Mouse (Mus musculus) heart, embryonic 12.5 days (tissue): ENCODE data around the gene Sik3. TPM values are rescaled to one million over a fixed set of nuclear protein-coding genes. Genes with fewer than 3 reads are reported as not detected.
A peak's percentile ranks its signal among the peaks of the same experiment; 100 is the strongest.

Experiments used
- ATAC-seq: fragments of 200-750 bp; cut with Nextera tagmentation; 2 replicates; pipeline ENCODE4 v1.8.0; 2017; ENCODE audit warnings: moderate TSS enrichment, moderate library complexity; ENCODE audit not compliant: insufficient number of reproducible peaks, low FRiP score
- H3K27ac ChIP-seq: fragments of 300-500 bp; sonication (generic); 2 replicates; pipeline ENCODE4 v1.5.1; 2016; ENCODE audit warnings: mild to moderate bottlenecking, moderate library complexity; ENCODE audit not compliant: poor library complexity, severe bottlenecking
- H3K27me3 ChIP-seq: fragments of 300-500 bp; sonication (generic); replicated peaks from 2 replicates; pipeline ENCODE4 v1.6.1; 2016; ENCODE audit warnings: mild to moderate bottlenecking, moderate library complexity
- H3K36me3 ChIP-seq: fragments of 300-500 bp; sonication (generic); 2 replicates; pipeline ENCODE4 v1.6.1; 2016; ENCODE audit warnings: mild to moderate bottlenecking, moderate library complexity
- H3K4me1 ChIP-seq: fragments of 300-500 bp; sonication (generic); replicated peaks from 2 replicates; pipeline ENCODE4 v1.6.1; 2016; ENCODE audit warnings: mild to moderate bottlenecking
- H3K4me2 ChIP-seq: fragments of 300-500 bp; sonication (generic); 2 replicates; pipeline ENCODE4 v1.6.1; 2016; ENCODE audit warnings: mild to moderate bottlenecking, moderate library complexity
- H3K4me3 ChIP-seq: fragments of 300-500 bp; sonication (generic); 2 replicates; pipeline ENCODE4 v1.5.1; 2016; ENCODE audit warnings: mild to moderate bottlenecking
- H3K9ac ChIP-seq: fragments of 300-500 bp; sonication (generic); 2 replicates; pipeline ENCODE4 v1.6.1; 2016; ENCODE audit warnings: mild to moderate bottlenecking, moderate library complexity
- H3K9me3 ChIP-seq: fragments of 300-500 bp; sonication (generic); replicated peaks from 2 replicates; pipeline ENCODE4 v1.6.1; 2016; ENCODE audit warnings: mild to moderate bottlenecking, moderate library complexity
- WGBS: fragments of 180-500 bp; shearing (Covaris S2); methylation state at CpG from one replicate; pipeline ENCODE4 v1.1.7; 2016; 5-methylcytosine and 5-hydroxymethylcytosine counted together
- polyA plus RNA-seq: library from polyadenylated mRNA; unstranded; fragments of >200 nt; fragmentation: Nextera tagmentation; extraction: Ambion mirVana; gene quantifications from 2 replicates; pipeline ENCODE4 v1.2.1, GENCODE M21; 2016

The Sik3 gene
- polyA plus RNA-seq, 1 experiment from 2014 or later: 13.9 TPM

DNA sequence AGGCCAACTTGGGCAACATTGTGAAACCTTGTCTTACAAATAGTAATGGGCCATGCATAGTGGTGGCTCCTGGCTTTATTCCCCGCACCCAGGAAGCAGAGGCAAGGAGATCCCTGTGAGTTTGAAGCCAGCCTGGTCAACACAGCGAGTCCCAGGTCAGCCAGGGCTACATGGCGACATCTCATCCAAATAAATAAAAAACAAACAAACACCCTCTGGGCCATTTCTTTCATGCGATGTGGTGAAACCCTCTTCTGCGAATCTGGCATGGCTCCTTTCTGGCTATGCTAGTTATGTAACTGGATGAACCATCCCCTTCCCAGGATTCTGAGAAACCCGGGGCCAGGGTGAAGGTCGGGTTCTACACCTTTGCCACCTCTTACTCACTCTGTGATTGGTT, 243.6 kb downstream of the Sik3 start:
- 81% methylated on average over 7 of the region's 7 CpGs for WGBS
- ATAC-seq: no peak
- H3K27me3 ChIP-seq: no peaks in the 10 kb centered on the region
- H3K9me3 ChIP-seq: no peaks in the 10 kb centered on the region
- H3K36me3 ChIP-seq: no peaks in the 10 kb centered on the region
- H3K4me1 ChIP-seq: 0 out of 2 replicates have a peak, but pooled peaks cover 4% of the 10 kb centered on the region
- no peak overlapping the region for H3K27ac ChIP-seq
- no peak overlapping the region for H3K9ac ChIP-seq
- no peak overlapping the region for H3K4me3 ChIP-seq
- H3K4me2 ChIP-seq: no peak overlapping the region

DNA sequence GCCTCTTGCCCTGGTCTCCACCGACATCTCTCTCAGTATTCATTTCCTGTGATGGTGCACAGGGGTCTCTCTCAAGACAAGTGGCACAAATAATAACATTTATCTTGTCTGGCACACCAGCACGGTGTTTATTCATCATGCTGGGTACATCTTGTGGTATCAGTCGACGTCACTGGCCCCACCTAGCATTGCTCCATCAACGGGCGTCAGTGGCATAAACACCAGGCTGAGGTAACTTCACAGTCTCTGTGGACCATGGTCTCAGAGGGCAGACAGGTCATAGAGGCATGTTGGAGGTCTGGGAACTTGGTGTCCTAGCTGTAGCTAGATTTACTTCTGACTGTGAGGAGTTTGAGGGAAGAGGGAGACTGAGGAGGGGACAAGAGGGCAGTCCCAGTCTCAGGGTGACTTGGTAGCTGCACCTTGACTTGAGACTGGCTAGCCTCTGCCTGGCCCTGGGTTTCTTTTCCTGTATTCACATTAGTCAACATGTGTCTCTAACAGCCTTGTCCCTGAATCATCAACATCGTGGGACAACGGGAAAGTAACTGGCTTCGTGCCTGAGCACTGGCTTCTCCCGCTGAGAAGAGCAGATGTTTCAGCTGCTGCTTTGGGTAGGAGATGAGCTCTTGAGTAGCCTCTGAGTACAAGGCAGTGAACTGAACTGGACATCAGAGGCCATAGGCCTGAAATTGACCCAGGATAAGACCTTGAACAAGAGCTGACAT, 244.2 kb downstream of the Sik3 start:
- Histone ChIP-seq H3K9me3 (no peaks in the 10 kb centered on the region), H3K27me3 (no peaks in the 10 kb centered on the region), H3K4me1 (0 out of 2 replicates have a peak, but pooled peaks cover 4% of the 10 kb centered on the region), H3K9ac (no peak overlapping the region), H3K36me3 (no peaks in the 10 kb centered on the region), H3K4me3 (no peak overlapping the region), H3K27ac (no peak overlapping the region), H3K4me2 (no peak overlapping the region)
- no peak for ATAC-seq
- WGBS: 83% methylated on average over 10 of the region's 10 CpGs

DNA sequence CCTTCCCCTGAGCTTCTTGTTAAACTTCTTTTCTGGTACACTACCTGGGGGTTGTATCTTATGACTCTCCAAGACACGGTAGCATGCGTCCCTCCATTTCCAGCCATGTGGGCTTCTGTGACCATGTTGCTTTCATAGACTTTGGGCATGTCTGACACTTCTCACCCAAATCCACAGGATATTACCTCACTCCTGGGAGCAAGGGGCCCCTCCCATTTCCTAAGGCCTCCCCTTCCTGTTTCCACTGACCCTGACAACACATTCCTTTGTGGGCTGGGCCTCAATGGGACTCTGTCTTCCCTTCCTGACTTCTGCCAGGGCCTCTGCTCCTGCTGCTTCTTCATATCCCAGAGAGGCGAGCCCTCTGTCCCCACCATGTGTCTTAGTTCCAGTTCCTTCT, 244.9 kb downstream of the Sik3 start:
- H3K9ac ChIP-seq: no peak overlapping the region
- peak; percentile 80 for ATAC-seq
- 0 out of 2 replicates have a peak, but pooled peaks cover 4% of the 10 kb centered on the region for H3K4me1 ChIP-seq
- H3K27me3 ChIP-seq: no peaks in the 10 kb centered on the region
- H3K9me3 ChIP-seq: no peaks in the 10 kb centered on the region
- H3K36me3 ChIP-seq: no peaks in the 10 kb centered on the region
- no peak overlapping the region for H3K4me3 ChIP-seq
- peak overlapping the region; percentile 58; the same call in 1 of the 2 replicates for H3K27ac ChIP-seq
- WGBS: 68% methylated on average over 3 of the region's 3 CpGs
- H3K4me2 ChIP-seq: no peak overlapping the region

DNA sequence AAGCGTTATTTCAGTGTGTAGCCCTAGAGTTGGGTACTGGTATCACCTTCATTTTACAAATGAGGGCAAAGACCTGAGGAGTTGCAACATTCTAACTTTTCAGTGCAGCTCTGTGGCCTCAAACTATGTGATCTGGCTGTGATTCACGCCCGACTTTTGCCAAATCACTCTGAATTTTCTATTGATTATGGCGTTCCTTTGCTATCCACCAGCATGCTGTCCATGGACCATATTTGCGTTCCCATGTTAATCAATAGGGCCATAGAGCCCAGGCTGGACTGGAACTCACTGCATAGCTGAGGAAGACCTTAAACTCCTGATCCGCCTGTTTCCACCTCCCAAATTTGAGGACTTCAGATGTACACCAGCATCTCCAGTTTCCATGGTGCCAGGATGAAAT, 246.5 kb downstream of the Sik3 start:
- H3K4me3 ChIP-seq: no peak overlapping the region
- H3K9ac ChIP-seq: no peak overlapping the region
- no peak overlapping the region for H3K4me2 ChIP-seq
- no peak for ATAC-seq
- 0 out of 2 replicates have a peak, but pooled peaks cover 4% of the 10 kb centered on the region for H3K4me1 ChIP-seq
- H3K36me3 ChIP-seq: no peaks in the 10 kb centered on the region
- H3K9me3 ChIP-seq: no peaks in the 10 kb centered on the region
- H3K27me3 ChIP-seq: no peaks in the 10 kb centered on the region
- WGBS: 78% methylated on average over 6 of the region's 6 CpGs
- H3K27ac ChIP-seq: no peak overlapping the region

DNA sequence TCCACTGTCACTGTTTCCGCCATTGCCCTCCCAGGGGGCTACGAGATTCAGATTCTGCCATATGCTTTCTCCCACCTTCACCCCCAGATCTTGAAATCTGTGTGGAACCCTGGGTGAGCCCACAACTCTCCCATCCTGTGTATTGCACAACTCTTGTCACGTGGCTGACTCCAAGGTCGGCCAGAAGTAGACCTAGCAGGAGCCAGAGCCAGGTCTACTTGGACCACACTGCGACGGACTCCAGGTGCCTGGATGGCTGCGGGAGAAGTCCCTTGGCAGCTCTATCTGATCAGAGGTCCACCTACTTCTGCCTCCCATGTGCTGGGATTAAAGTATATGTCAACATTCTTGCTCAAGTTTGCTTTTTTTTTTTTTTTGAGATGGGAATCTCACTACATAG, 248.5 kb downstream of the Sik3 start:
- Histone ChIP-seq H3K9me3 (no peaks in the 10 kb centered on the region), H3K27ac (no peak overlapping the region), H3K9ac (no peak overlapping the region), H3K36me3 (no peaks in the 10 kb centered on the region), H3K27me3 (no peaks in the 10 kb centered on the region), H3K4me3 (no peak overlapping the region), H3K4me1 (0 out of 2 replicates have a peak, but pooled peaks cover 4% of the 10 kb centered on the region), H3K4me2 (no peak overlapping the region)
- 85% methylated on average over 7 of the region's 7 CpGs for WGBS
- no peak for ATAC-seq

DNA sequence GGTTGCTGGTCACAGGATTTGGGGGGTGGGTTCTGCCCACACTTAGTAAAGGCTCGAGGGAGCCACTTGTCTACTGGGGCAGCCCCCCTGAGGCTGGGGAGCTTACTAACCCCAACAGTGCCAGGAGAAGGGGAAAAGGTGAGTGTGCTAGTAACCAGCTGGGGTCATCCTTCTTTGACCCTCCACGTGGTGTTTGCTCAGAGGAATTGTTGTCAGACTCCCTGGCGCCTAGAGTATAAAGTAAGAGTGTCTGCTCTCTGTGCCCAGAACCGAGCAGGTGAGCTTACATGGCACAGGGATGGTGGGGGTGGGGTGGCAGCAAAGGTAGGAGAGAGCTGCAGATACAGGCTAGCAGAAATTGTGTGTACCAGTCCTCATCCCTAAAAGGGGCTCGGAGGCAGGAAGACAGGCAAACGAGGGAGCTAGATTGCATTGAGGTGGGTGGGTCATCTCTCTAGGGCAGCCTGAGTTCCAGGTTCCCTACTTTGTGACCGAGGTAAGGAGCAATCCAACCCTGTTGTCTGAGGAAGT, 255.8 kb downstream of the Sik3 start, which contains the start of gene Apoa5:
TSS of gene Apoa5 (plus strand) at position 291 of the 531 bp plus-strand sequence.
- Histone ChIP-seq H3K27me3 (peaks cover 34% of the 10 kb centered on the region), H3K9ac (no peak within 1 kb of the TSS), H3K27ac (no peak within 1 kb of the TSS), H3K4me1 (peaks cover 3% of the 10 kb centered on the region; the same call in 1 of the 2 replicates), H3K9me3 (no peaks in the 10 kb centered on the region), H3K4me3 (no peak within 1 kb of the TSS), H3K4me2 (no peak within 1 kb of the TSS), H3K36me3 (no peaks in the 10 kb centered on the region)
- 45% methylated on average over 7 of the region's 7 CpGs for WGBS
- ATAC-seq: no peak

DNA sequence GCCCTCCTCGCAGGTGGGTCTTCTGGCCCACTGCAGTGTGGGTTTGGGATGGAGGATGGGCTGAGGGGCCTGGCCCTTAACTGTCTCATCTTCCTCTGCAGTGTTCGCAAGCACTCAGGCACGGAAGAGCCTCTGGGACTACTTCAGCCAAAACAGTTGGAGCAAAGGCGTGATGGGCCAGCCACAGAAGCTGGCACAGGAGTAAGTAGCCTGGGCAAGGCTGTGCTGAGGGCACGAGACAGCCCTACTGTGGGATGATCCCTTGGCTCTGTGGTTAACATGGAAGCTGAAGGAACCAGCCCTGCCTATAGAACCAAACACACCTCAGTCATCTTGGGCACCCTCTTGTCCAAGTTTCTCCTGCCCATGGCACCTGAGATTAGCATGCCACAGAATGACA, 256.5 kb downstream of the Sik3 start:
- no peak overlapping the region for H3K4me2 ChIP-seq
- no peaks in the 10 kb centered on the region for H3K36me3 ChIP-seq
- H3K9me3 ChIP-seq: no peaks in the 10 kb centered on the region
- no peak for ATAC-seq
- 77% methylated on average over 5 of the region's 5 CpGs for WGBS
- H3K4me3 ChIP-seq: no peak overlapping the region
- H3K27me3 ChIP-seq: peaks cover 34% of the 10 kb centered on the region
- H3K9ac ChIP-seq: no peak overlapping the region
- no peak overlapping the region for H3K27ac ChIP-seq
- H3K4me1 ChIP-seq: peaks cover 10% of the 10 kb centered on the region

DNA sequence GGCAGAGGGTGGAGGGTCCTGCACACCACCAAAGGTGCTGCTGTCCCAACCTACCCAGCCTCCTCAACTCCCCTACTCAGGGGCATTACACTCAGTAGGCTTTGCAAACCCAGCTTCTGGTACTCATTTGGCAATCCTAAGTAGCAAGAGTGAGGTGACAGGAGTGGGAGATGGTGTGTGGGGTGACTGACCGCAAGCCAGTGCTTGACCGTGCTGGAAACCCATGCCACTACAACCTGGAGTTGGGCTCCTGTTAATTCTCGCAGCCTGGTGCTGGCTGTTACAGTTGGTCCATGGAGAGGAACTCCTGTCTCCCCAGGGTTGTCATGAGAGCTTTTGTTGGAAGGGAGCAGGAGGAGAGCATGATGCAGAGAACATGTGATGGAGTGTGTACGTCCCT, 258.2 kb downstream of the Sik3 start:
- Histone ChIP-seq H3K4me3 (no peak overlapping the region), H3K36me3 (peaks cover 16% of the 10 kb centered on the region), H3K27me3 (peaks cover 34% of the 10 kb centered on the region), H3K27ac (no peak overlapping the region), H3K4me1 (peaks cover 15% of the 10 kb centered on the region), H3K9me3 (no peaks in the 10 kb centered on the region), H3K4me2 (no peak overlapping the region), H3K9ac (no peak overlapping the region)
- ATAC-seq: no peak
- WGBS: 87% methylated on average over 4 of the region's 4 CpGs

DNA sequence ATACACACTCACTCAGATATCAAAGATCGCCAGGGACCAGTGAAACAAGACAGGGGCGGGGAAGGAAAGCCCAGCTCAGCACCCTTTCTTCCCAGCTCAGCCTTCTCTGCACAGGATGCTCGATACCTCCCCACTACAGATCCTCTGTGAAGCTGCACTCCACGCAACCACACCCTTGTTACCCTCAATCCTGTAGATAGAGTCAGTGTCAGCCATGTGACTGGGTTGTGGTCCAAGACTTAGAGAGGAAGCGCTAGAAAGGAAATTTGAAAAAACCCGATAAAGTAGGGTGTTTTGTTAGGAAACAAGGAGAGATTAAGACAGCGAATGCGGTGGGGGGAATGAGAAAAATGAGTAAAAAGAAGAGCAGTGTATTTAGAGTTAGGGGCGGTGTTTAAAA, 259.4 kb downstream of the Sik3 start:
- H3K36me3 ChIP-seq: peaks cover 29% of the 10 kb centered on the region
- no peak overlapping the region for H3K9ac ChIP-seq
- no peak overlapping the region for H3K4me3 ChIP-seq
- WGBS: 63% methylated on average over 9 of the region's 9 CpGs
- H3K27me3 ChIP-seq: peaks cover 34% of the 10 kb centered on the region
- H3K4me2 ChIP-seq: peak overlapping the region; percentile 94
- H3K4me1 ChIP-seq: peaks cover 15% of the 10 kb centered on the region
- peak; percentile 58 for ATAC-seq
- H3K9me3 ChIP-seq: no peaks in the 10 kb centered on the region
- peak overlapping the region; percentile 62; the same call in 1 of the 2 replicates for H3K27ac ChIP-seq

DNA sequence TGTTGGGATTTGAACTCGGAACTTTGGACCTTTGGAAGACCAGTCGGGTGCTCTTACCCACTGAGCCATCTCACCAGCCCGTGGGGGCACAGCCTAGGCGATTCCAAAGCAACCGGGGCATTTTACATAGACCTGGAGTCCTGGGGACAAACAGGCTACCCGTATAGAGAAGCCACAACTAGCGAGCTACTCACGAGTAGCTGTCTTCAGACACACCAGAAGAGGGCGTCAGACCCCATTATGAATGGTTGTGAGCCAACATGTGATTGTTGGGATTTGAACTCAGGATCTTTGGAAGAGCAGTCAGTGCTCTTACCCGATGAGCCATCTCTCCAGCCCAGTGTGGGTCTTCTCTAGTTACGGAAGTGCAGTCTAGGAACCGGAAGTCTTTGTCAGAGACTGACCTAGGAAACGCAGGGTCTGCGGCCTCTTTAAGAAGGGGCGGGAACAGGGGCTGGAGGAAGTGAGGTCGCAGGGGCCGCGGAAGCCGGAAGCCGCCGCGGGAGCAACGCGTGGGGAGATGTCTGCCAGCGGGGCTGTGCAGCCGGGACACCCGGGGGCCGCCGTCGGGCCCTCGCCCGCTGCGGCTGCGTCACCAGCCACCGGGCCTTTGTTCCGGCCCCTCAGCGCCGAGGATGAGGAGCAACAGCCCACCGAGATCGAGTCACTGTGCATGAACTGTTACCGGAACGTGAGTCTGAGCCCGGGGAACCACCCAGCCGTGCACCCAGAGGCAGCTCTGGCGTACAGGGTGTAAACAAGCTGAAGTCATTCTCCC, 260.2 kb downstream of the Sik3 start, which contains the start of gene Zpr1:
TSS of gene Zpr1 (plus strand) at position 388 of the 778 bp plus-strand sequence.
- Histone ChIP-seq H3K4me3 (peak within 1 kb of the TSS; percentile 93), H3K9me3 (no peaks in the 10 kb centered on the region), H3K27me3 (peaks cover 34% of the 10 kb centered on the region), H3K4me2 (peak within 1 kb of the TSS; percentile 94), H3K27ac (peak within 1 kb of the TSS; percentile 62), H3K4me1 (peaks cover 15% of the 10 kb centered on the region), H3K9ac (peak within 1 kb of the TSS; percentile 81), H3K36me3 (peaks cover 37% of the 10 kb centered on the region)
- peak; percentile 89 for ATAC-seq
- 5% methylated on average over 45 of the region's 45 CpGs for WGBS
